Comparison of ENCODE assay signal across 8 mouse cellular contexts in genomic region chr7:137477950-137478620, GRCm38 (mm10). TPM values are rescaled to one million over a fixed set of nuclear protein-coding genes. Genes with fewer than 3 reads are reported as not detected.
DNase-seq lines count a peak whose midpoint lies in the region; ATAC-seq and TF ChIP-seq lines count a peak whose summit lies in the region.

No protein-coding gene starts in this region.

- no peak overlapping the region for H3K27ac ChIP-seq in embryonic facial prominence, embryonic 12.5 days
- no peak overlapping the region for H3K27ac ChIP-seq in heart, adult 2 months
- H3K27ac ChIP-seq in kidney, adult 2 months (ENCODE audit: insufficient read depth, low read depth, low read length), result no peak overlapping the region
- H3K27ac ChIP-seq in limb, embryonic 11.5 days (replicated peaks; ENCODE audit: low read depth, low read length), result no peak overlapping the region
- no peak overlapping the region for H3K27ac ChIP-seq in midbrain, embryonic 14.5 days (replicated peaks; ENCODE audit: low read depth, low read length)

- H3K27me3 ChIP-seq in embryonic facial prominence, embryonic 12.5 days, result peaks cover 3% of the 10 kb centered on the region; the same call in 1 of the 2 replicates
- peaks cover 2% of the 10 kb centered on the region; the same call in 1 of the 2 replicates for H3K27me3 ChIP-seq in heart, adult 2 months (ENCODE audit: control insufficient read depth, insufficient read depth, low read length)
- H3K27me3 ChIP-seq in kidney, adult 2 months (replicated peaks; ENCODE audit: control insufficient read depth, insufficient read depth, low read length), result no peaks in the 10 kb centered on the region
- H3K27me3 ChIP-seq in limb, embryonic 11.5 days (ENCODE audit: control insufficient read depth, insufficient read depth, low read length), result no peaks in the 10 kb centered on the region
- no peaks in the 10 kb centered on the region for H3K27me3 ChIP-seq in midbrain, embryonic 14.5 days (ENCODE audit: control insufficient read depth, insufficient read depth, low read length)

- H3K9me3 ChIP-seq in embryonic facial prominence, embryonic 12.5 days, result no peaks in the 10 kb centered on the region
- no peaks in the 10 kb centered on the region for H3K9me3 ChIP-seq in limb, embryonic 11.5 days (ENCODE audit: control insufficient read depth, low read length)
- H3K9me3 ChIP-seq in midbrain, embryonic 14.5 days (ENCODE audit: control insufficient read depth, low read length), result no peaks in the 10 kb centered on the region

- 15% methylated on average over 30 of the region's 30 CpGs for WGBS in embryonic facial prominence, embryonic 12.5 days
- 13% methylated on average over 30 of the region's 30 CpGs for WGBS in heart, adult 2 months
- WGBS in kidney, adult 2 months, result 13% methylated on average over 30 of the region's 30 CpGs
- WGBS in limb, embryonic 11.5 days, result 15% methylated on average over 30 of the region's 30 CpGs
- WGBS in midbrain, embryonic 14.5 days, result 14% methylated on average over 30 of the region's 30 CpGs

- H3K9ac ChIP-seq in embryonic facial prominence, embryonic 12.5 days, result no peak overlapping the region
- no peak overlapping the region for H3K9ac ChIP-seq in heart, adult 2 months (ENCODE audit: low read depth, low read length)
- H3K9ac ChIP-seq in limb, embryonic 11.5 days (ENCODE audit: low read length), result no peak overlapping the region
- H3K9ac ChIP-seq in midbrain, embryonic 14.5 days (replicated peaks; ENCODE audit: low read length), result no peak overlapping the region; the same call in 1 of the 2 replicates

- H3K4me3 ChIP-seq in embryonic facial prominence, embryonic 12.5 days, result no peak overlapping the region
- no peak overlapping the region for H3K4me3 ChIP-seq in heart, adult 2 months
- H3K4me3 ChIP-seq in kidney, adult 2 months (ENCODE audit: insufficient read depth, low read depth, low read length), result no peak overlapping the region
- no peak overlapping the region for H3K4me3 ChIP-seq in limb, embryonic 11.5 days (ENCODE audit: low read depth, low read length)
- H3K4me3 ChIP-seq in midbrain, embryonic 14.5 days (replicated peaks; ENCODE audit: low read depth, low read length), result peak overlapping the region; percentile 24

- TF ChIP-seq POLR2A in heart, adult 2 months (IDR thresholded peaks at IDR 0.05; ENCODE audit: insufficient read depth, low read depth, low read length), result no peak
- no peak for TF ChIP-seq POLR2A in kidney, adult 2 months (IDR thresholded peaks at IDR 0.05; ENCODE audit: low read depth, low read length)

- H3K4me2 ChIP-seq in embryonic facial prominence, embryonic 12.5 days (replicated peaks), result peak overlapping the region; percentile 46
- H3K4me2 ChIP-seq in limb, embryonic 11.5 days (ENCODE audit: low read depth, severe bottlenecking), result peak overlapping the region; percentile 31
- H3K4me2 ChIP-seq in midbrain, embryonic 14.5 days (ENCODE audit: low read length), result peak overlapping the region; percentile 58

- peak; percentile 96 for TF ChIP-seq EP300 in heart, adult 2 months (IDR thresholded peaks at IDR 0.05; ENCODE audit: insufficient read depth, low read depth, low read length)

- 0 out of 2 replicates have a peak, but pooled peaks have one; percentile 100 for TF ChIP-seq CTCF in heart, adult 2 months (IDR thresholded peaks at IDR 0.05)
- peak; percentile 100; the same call in 1 of the 2 replicates for TF ChIP-seq CTCF in kidney, adult 2 months (conservative IDR thresholded peaks at IDR 0.05; ENCODE audit: insufficient read depth, insufficient read length, low read depth, low read length)

- no peaks in the 10 kb centered on the region for H3K79me2 ChIP-seq in heart, adult 2 months (replicated peaks; ENCODE audit: control insufficient read depth, insufficient read depth, low read length)

- peak; percentile 82; the same call in 1 of the 2 replicates for ATAC-seq in embryonic facial prominence, embryonic 12.5 days (ENCODE audit: insufficient number of reproducible peaks, insufficient read depth, low FRiP score, low TSS enrichment)
- ATAC-seq in limb, embryonic 11.5 days (ENCODE audit: insufficient number of reproducible peaks, low FRiP score, low TSS enrichment, low read depth), result peak; percentile 88
- peak; percentile 86 for ATAC-seq in midbrain, embryonic 14.5 days (ENCODE audit: low FRiP score, low TSS enrichment)

- intact Hi-C loops in heart, adult 2 months (cut with DNase I), result loop anchor here (1.0 to 5.0 kb wide), 5 partner anchors 72 to 1349 kb away; no protein-coding TSS in a partner anchor

- peak; percentile 87 for DNase-seq in 3134 (ENCODE audit: extremely low read depth, insufficient read length, low spot score)
- peak; percentile 98 for DNase-seq in adrenal gland, postnatal 25 days
- peak; percentile 89 to 97 for DNase-seq in heart, adult 2 months
- peak; percentile 92 for DNase-seq in kidney, adult 2 months
- DNase-seq in limb, embryonic 11.5 days (ENCODE audit: low spot score), result peak; percentile 100
- peak; percentile 98 for DNase-seq in midbrain, embryonic 14.5 days
- peak; percentile 85 for DNase-seq in spleen, adult 12 weeks (ENCODE audit: low spot score)

- no peaks in the 10 kb centered on the region for H3K36me3 ChIP-seq in embryonic facial prominence, embryonic 12.5 days
- H3K36me3 ChIP-seq in heart, adult 2 months (ENCODE audit: control insufficient read depth, insufficient read depth, low read length), result no peaks in the 10 kb centered on the region
- H3K36me3 ChIP-seq in kidney, adult 2 months (ENCODE audit: control insufficient read depth, insufficient read depth, low read length), result no peaks in the 10 kb centered on the region
- H3K36me3 ChIP-seq in limb, embryonic 11.5 days (ENCODE audit: control insufficient read depth, insufficient read depth, low read length), result no peaks in the 10 kb centered on the region
- H3K36me3 ChIP-seq in midbrain, embryonic 14.5 days (ENCODE audit: control insufficient read depth, insufficient read depth, low read length), result no peaks in the 10 kb centered on the region

- H3K4me1 ChIP-seq in embryonic facial prominence, embryonic 12.5 days, result no peaks in the 10 kb centered on the region
- H3K4me1 ChIP-seq in heart, adult 2 months (ENCODE audit: control insufficient read depth, insufficient read depth, low read length), result no peaks in the 10 kb centered on the region
- H3K4me1 ChIP-seq in kidney, adult 2 months (ENCODE audit: control insufficient read depth, insufficient read depth, low read length), result no peaks in the 10 kb centered on the region
- no peaks in the 10 kb centered on the region for H3K4me1 ChIP-seq in limb, embryonic 11.5 days (ENCODE audit: control insufficient read depth, insufficient read depth, low read length)
- no peaks in the 10 kb centered on the region for H3K4me1 ChIP-seq in midbrain, embryonic 14.5 days (ENCODE audit: control insufficient read depth, insufficient read depth, low read length)

RNA-seq across cellular contexts. Expression of gene Glrx3, which starts 40.7 kb away (rescaled TPM):
- total RNA-seq in adrenal gland, postnatal 25 days (2021), result 95.6 and 109 TPM in 2 replicates
- 243 and 255 TPM in 2 replicates for polyA plus RNA-seq in embryonic facial prominence, embryonic 12.5 days (2016; fragmentation: Nextera tagmentation; extraction: Ambion mirVana)
- total RNA-seq in heart, adult 2 months (2021), result 100 to 1,000 TPM; 123 to 147 TPM
- polyA plus RNA-seq in heart, adult 2 months (2012; rRNA removed), result 86.0 and 94.9 TPM in 2 replicates
- polyA plus RNA-seq in kidney, adult 2 months (2012; rRNA removed), result 91.3 and 101 TPM in 2 replicates
- 311 and 328 TPM in 2 replicates for polyA plus RNA-seq in limb, embryonic 11.5 days (2014; fragmentation: Nextera tagmentation; extraction: Ambion mirVana)
- 263 and 302 TPM in 2 replicates for polyA plus RNA-seq in midbrain, embryonic 14.5 days (2014; fragmentation: Nextera tagmentation; extraction: Ambion mirVana)
